Mouse (Mus musculus): ENCODE measurements at regions not wholly inside any gene's neighbourhood (a gene's known extent, or its start where the extent isn't known, plus 50 kb on each side); places are given as distances from the start of the nearest gene placed in this dataset.

DNA sequence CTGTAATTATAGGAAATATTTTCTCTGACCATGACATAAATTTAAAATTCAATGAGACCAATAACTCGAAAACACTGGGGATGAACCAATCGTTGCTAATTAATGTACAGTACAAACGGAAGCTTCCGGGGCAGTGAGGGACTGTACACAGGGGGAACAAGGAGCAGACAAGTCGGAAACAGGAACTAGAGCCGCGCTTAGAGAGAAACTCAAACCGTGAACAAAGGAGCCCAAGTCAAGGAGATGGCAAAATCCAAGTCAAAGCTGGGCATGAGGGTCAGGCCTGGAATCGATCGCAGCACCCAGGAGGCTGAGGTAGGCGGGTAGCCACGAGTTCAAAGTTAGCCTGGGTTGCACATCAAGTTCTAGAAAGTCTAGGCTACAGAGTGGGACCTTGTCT, 70.2 kb upstream of the Prok2 start:
- no peak for TF ChIP-seq MAFK (IDR thresholded peaks at IDR 0.05; ENCODE audit: insufficient read depth, low read depth, low read length)
- no peak for TF ChIP-seq CHD2 (IDR thresholded peaks at IDR 0.05; ENCODE audit: low read depth, low read length)
- no peak for TF ChIP-seq HCFC1 (IDR thresholded peaks at IDR 0.05; ENCODE audit: borderline replicate concordance, insufficient read depth, low read length)
- TF ChIP-seq ZNF384 (IDR thresholded peaks at IDR 0.05; ENCODE audit: low read depth, low read length) = no peak
